Mouse (Mus musculus) layer of hippocampus, postnatal 10 days (tissue): ENCODE data around the gene Esrra. TPM values are rescaled to one million over a fixed set of nuclear protein-coding genes. Genes with fewer than 3 reads are reported as not detected.
"Not testable (repeated sequence)": the region's sequence is repeated elsewhere in the genome, so short reads cannot be mapped to it uniquely, and the experiment has no call there.

ENCODE experiments used
- DNase-seq, 2 experiments: peaks; one replicate each; pipeline ENCODE4 v3.0.0; 2021; ENCODE audit warnings: low spot score in 2 of 2
- microRNA-seq, 2 experiments: library from miRNA; unstranded; fragments of <30 nt; microRNA quantifications; one replicate each; pipeline ENCODE4 v1.2.0; 2021
- total RNA-seq, 2 experiments: library from RNA; stranded (reverse); gene quantifications; 2 replicates each; pipeline ENCODE4 v1.2.3; 2021

Gene Esrra
- total RNA-seq, 2 experiments from 2014 or later: 45.8 to 53.0 TPM

- no peak for DNase-seq
These were observed 16.0 kb downstream of the Esrra start for GRCm38 (mm10) chr19:6905498-6906159.

DNA sequence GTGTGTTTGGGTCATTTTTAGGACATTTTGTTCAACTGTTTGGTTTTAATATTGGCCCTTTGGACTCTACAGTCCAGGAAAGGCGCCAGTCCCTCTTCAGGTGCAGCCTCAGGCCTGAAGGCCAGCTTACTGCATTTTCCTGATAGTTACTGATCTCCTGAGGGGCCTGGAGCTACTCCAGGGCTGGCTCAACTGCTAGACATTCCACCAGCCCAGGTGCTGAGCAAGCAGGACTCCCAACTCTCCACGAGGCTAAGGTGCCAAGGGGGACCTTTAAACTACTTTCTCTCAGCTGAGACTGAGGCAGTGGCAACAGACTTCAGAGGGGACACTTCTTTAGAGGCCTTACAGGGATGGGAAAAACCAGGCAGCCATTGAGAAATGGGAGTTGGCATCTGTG lies 16.8 kb downstream of the Esrra start:
- no peak for DNase-seq

DNA sequence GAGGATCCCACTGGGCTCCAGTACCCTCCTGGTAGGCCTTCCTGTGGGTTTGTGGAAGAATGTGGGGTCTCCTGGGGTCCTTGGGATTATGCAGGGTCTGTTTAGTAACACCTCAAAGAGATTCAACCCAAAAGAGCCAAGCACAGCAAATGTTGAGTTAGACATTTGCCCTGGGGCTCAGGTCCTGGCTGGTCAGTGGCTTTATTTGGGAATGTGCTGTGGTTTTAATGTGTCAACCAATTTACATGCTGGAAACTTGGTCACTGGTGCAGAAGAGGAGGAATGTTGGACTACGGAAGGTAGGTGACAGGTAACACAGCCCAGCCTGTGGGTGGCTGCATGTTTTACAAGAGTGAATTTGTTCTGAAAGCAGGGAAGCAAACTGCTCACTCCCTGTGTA lies 18.6 kb downstream of the Esrra start:
- DNase-seq: no peak

DNA sequence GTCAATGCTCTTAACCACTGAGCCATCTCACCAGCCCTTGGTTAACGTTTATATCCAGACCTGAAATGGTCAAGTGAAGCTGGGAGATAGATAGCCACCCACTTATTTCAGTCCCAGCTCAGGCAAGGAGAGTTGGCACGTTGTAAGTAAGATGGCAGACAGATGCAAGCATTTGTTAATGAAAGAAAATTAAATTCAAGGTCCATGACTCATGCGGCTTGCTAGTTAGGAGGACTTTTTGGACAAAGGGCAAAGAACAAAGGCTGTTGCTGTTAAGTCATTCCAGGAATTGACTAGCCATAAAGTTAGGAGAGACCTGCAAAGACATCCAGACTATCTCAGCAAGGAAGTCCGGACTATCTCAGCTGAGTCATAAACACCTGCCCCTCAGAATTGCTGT lies 22.0 kb downstream of the Esrra start:
- DNase-seq: no peak

DNA sequence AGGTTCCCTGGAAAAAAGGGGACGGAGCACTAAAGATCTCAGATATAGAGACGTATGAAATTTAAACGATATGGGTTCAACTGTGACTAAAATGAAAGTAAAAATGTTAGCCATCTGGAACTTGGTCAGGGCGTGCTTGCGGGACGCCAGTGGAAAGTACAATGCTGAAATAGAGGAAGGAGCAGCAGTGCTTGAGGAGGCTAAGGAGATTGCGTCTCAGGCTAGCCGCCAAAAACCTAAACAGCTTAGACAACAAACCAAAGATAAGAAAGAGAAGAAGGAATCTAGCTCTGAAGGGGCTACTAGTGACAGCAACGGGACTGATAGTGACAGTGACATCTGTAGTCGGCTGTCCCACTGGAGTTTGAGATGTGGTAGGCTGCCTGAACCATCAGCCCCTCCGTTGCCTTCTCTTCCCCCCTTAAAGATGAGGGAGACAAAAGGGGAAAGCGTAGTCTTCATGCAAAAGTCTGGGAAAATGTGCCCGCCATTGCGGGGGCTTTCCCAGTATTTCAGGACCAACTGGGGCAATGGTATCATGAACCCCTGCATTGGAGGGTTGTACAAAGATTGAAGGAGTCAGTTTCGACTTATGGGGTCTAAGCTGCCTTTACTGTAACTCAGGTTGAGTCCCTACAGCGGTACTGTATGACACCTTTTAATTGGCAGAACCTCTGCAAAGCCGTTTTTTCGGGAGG lies 25.9 kb downstream of the Esrra start:
- DNase-seq: not testable (repeated sequence)

- no peak for DNase-seq
These were observed 27.7 kb downstream of the Esrra start for GRCm38 (mm10) chr19:6893731-6894451.

- no peak for DNase-seq
These were observed 29.1 kb downstream of the Esrra start for GRCm38 (mm10) chr19:6892512-6892911.

DNA sequence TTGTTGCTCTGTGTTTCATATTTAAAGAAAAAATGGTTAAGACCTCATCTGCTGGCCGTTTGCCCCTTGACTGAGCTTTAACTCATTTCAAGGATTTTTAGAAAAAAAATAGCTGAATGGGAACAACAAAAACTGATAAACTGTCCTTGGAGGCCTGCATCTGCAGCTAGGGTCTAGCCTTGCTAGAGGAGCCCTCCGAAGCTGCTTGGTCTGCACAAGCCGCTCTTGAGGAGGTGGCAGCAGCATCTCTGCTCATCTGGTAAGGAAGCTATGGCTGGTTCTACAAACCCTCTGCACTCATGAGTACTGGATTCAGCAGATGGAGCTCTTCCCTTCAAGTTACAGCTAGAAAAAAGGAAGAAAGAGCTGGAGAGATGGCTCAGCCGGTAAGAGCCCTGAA lies 43.6 kb downstream of the Esrra start:
- DNase-seq: no peak

DNA sequence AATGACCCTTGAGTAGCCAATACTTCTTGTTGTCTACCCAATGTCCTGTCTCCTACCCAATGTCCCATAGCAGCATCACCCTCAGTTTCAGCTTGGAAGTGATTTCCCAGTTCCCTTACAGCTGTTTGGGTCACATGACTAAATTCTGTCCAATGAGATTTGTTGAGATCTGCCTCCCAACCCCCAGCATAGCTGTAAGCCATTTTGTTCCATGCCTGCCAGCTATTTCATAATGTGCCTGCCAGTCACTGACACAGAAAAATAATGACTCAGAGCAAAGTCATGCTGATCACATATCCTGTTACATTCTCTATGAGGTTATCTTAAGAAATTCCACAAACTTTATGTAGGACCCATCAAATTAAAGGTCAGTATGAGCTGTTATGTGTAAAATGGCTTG lies 44.8 kb downstream of the Esrra start:
- no peak for DNase-seq

GRCm38 (mm10) chr19:6875834-6876233 lies 45.8 kb downstream of the Esrra start:
- DNase-seq: no peak

DNA sequence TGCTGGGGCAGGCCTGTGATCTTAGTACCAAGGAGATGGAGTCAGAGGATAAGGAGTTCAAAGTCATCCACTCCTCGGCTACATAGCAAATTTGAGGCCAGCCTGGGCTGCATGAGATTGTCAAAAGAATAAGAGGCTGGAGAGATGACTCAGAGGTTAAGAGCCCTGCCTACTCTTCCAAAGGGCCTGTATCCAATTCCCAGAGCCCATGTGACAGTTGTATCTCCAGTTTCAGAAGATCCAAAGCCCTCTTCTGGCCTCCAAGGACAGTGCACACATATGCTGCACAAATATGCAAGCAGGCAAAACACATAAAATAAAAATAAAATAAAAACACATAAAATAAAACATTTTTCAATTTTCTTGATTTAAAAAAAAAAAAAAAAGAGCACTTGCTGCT lies 47.4 kb downstream of the Esrra start:
- no peak for DNase-seq

DNA sequence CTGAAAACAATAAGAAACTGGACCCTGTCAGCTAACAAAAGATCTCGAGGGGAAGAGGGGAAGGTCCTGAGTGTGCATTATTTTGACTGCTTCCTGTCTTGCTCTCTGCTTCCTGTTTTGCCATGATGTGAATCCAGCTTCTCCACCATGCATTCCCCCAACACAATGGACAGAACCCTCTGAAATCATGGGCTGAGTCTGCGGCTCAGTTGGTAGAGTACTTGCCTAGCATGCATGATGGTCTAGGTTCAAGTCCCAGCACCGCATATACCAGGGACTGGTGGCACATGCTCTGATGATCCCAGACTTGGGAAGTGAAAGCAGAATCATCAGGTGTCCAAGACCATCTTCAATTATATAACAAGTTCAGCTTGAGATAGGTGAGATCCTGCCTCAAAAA lies 48.9 kb downstream of the Esrra start:
- DNase-seq: no peak

GRCm38 (mm10) chr19:6871574-6872271 lies 49.9 kb downstream of the Esrra start:
- DNase-seq: peak in 1 of 2 experiments; percentile 13

DNA sequence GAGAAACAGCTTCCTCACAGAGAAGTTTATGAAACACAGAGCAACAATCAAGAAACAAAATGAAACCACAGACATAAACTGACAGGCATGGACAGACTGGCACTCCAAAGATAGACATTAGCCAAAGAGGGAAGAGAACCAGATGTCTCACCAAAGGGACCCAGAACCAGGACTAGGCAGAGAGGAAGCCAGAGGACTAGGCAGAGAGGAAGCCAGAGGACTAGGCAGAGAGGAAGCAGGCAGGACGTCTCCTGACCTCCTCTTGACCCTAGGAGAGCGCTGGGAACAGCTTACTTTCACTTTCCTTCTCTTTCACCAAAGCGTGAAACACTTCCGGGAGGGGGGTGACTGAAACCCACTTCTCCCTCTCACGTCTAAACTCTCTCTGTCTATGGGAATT lies 52.3 kb downstream of the Esrra start:
- DNase-seq: no peak

- no peak for DNase-seq
These were observed 60.2 kb downstream of the Esrra start for GRCm38 (mm10) chr19:6861451-6861850.

Small RNA genes lying within 50 kb of the gene (microRNA-seq; reads per million reads assigned to microRNA genes)
- 9.4 to 9.6 reads per million in 2 experiments for gene Mir6990

Other genes starting within 250 kb of the Esrra start
- 10 to 100 TPM; 28.1 to 31.9 TPM for gene Rps6ka4, start 81.2 kb downstream of the Esrra start, total RNA-seq
- gene Ccdc88b, start 63.6 kb downstream of the Esrra start, total RNA-seq: 1 to 10 TPM; 2.9 to 4.2 TPM
- gene Trmt112, start 12.1 kb downstream of the Esrra start, total RNA-seq: 10 to 100 TPM; 42.4 to 44.5 TPM
- 100 to 1,000 TPM; 319 to 332 TPM for gene Prdx5, start 11.7 kb downstream of the Esrra start, total RNA-seq
- gene Catsperz, start 3.6 kb upstream of the Esrra start, total RNA-seq: 10 to 100 TPM; 10.7 to 11.5 TPM
- gene Kcnk4, start 12.7 kb upstream of the Esrra start, total RNA-seq: 10 to 100 TPM; 25.3 to 27.8 TPM
- 10 to 100 TPM; 34.3 to 37.7 TPM for gene Bad, start 20.0 kb upstream of the Esrra start, total RNA-seq
- 10 to 100 TPM; 73.7 to 74.1 TPM for gene Gpr137, start 20.7 kb upstream of the Esrra start, total RNA-seq
- 100 to 1,000 TPM; 126 to 139 TPM for gene Ppp1r14b, start 53.2 kb upstream of the Esrra start, total RNA-seq
- gene Plcb3, start 54.7 kb upstream of the Esrra start, total RNA-seq: 10 to 100 TPM; 16.4 to 18.4 TPM
- 10 to 100 TPM; 77.0 to 98.0 TPM for gene Fkbp2, start 58.7 kb upstream of the Esrra start, total RNA-seq
- gene Vegfb, start 65.8 kb upstream of the Esrra start, total RNA-seq: 10 to 100 TPM; 79.5 to 82.1 TPM
- gene Dnajc4, start 70.8 kb upstream of the Esrra start, total RNA-seq: 10 to 100 TPM; 18.1 to 21.5 TPM
- 10 to 100 TPM; 10.2 to 11.3 TPM for gene Nudt22, start 74.3 kb upstream of the Esrra start, total RNA-seq
- 10 to 100 TPM; 16.9 to 18.2 TPM for gene Trpt1, start 74.3 kb upstream of the Esrra start, total RNA-seq
- 1 to 10 TPM; 5.0 to 5.2 TPM for gene Fermt3, start 97.7 kb upstream of the Esrra start, total RNA-seq
- gene Stip1, start 118.2 kb upstream of the Esrra start, total RNA-seq: 100 to 1,000 TPM; 126 to 148 TPM
- gene Macrod1, start 135.0 kb upstream of the Esrra start, total RNA-seq: 1 to 10 TPM; 4.4 to 5.2 TPM
- gene Flrt1, start 183.9 kb upstream of the Esrra start, total RNA-seq: 10 to 100 TPM; 27.9 to 28.4 TPM